Mouse (Mus musculus) liver, embryonic 14.5 days (tissue): ENCODE measurements around the gene Tmem269.

ENCODE experiments used
- CTCF ChIP-seq: IDR thresholded peaks from 2 replicates; pipeline ENCODE4 v1.5.1; 2016; ENCODE audit warnings: antibody characterized with exemption, low read depth, control low read depth
- EP300 ChIP-seq: IDR thresholded peaks from 2 replicates; pipeline ENCODE4 v1.6.1; 2016; ENCODE audit warnings: antibody characterized with exemption, low read depth

- TF ChIP-seq CTCF (no peak), EP300 (no peak)
Measured at GRCm38 (mm10) chr4:119263459-119263858, 45.4 kb upstream of the Tmem269 start.
